Mouse (Mus musculus): ENCODE measurements at regions not wholly inside any gene's neighbourhood (a gene's known extent, or its start where the extent isn't known, plus 50 kb on each side); places are given as distances from the start of the nearest gene placed in this dataset.
A peak's percentile ranks its signal among the peaks of the same experiment; 100 is the strongest.

GRCm38 (mm10) chr15:87458932-87459331 is 85.2 kb upstream of the Fam19a5 start:
- no peak for TF ChIP-seq GATA1 (IDR thresholded peaks at IDR 0.05; ENCODE audit: borderline replicate concordance, low read length)
- no peak overlapping the region for H3K4me3 ChIP-seq (replicated peaks)
- peaks cover 37% of the 10 kb centered on the region for H3K9me3 ChIP-seq
- no peaks in the 10 kb centered on the region for H3K27me3 ChIP-seq (replicated peaks)
- no peaks in the 10 kb centered on the region for H3K36me3 ChIP-seq (replicated peaks; ENCODE audit: low read length)
- H3K4me1 ChIP-seq, result no peaks in the 10 kb centered on the region

GRCm38 (mm10) chr15:87476247-87476646 is 67.9 kb upstream of the Fam19a5 start:
- H3K9me3 ChIP-seq, result peaks cover 50% of the 10 kb centered on the region
- no peak for TF ChIP-seq FLI1 (IDR thresholded peaks at IDR 0.05; ENCODE audit: low read length)
- no peak for TF ChIP-seq GATA1 (IDR thresholded peaks at IDR 0.05; ENCODE audit: borderline replicate concordance, low read length)
- H3K27me3 ChIP-seq (replicated peaks), result no peaks in the 10 kb centered on the region
- H3K4me3 ChIP-seq (replicated peaks), result no peak overlapping the region
- H3K36me3 ChIP-seq (replicated peaks; ENCODE audit: low read length), result no peaks in the 10 kb centered on the region
- H3K4me1 ChIP-seq, result no peaks in the 10 kb centered on the region

GRCm38 (mm10) chr15:87476862-87477490 is 67.1 kb upstream of the Fam19a5 start:
- no peaks in the 10 kb centered on the region for H3K36me3 ChIP-seq (replicated peaks; ENCODE audit: low read length)
- H3K9me3 ChIP-seq, result peaks cover 56% of the 10 kb centered on the region
- TF ChIP-seq GATA1 (IDR thresholded peaks at IDR 0.05; ENCODE audit: borderline replicate concordance, low read length), result no peak
- TF ChIP-seq FLI1 (IDR thresholded peaks at IDR 0.05; ENCODE audit: low read length), result no peak
- H3K27me3 ChIP-seq (replicated peaks), result no peaks in the 10 kb centered on the region
- H3K4me3 ChIP-seq (replicated peaks), result peak overlapping the region; percentile 73
- no peaks in the 10 kb centered on the region for H3K4me1 ChIP-seq

GRCm38 (mm10) chr15:87480758-87481157 is 63.3 kb upstream of the Fam19a5 start:
- no peak for TF ChIP-seq GATA1 (IDR thresholded peaks at IDR 0.05; ENCODE audit: borderline replicate concordance, low read length)
- TF ChIP-seq FLI1 (IDR thresholded peaks at IDR 0.05; ENCODE audit: low read length), result no peak
- H3K27me3 ChIP-seq (replicated peaks), result no peaks in the 10 kb centered on the region
- peaks cover 84% of the 10 kb centered on the region for H3K9me3 ChIP-seq
- no peak overlapping the region for H3K4me3 ChIP-seq (replicated peaks)
- no peaks in the 10 kb centered on the region for H3K4me1 ChIP-seq
- no peaks in the 10 kb centered on the region for H3K36me3 ChIP-seq (replicated peaks; ENCODE audit: low read length)
